Mouse (Mus musculus): ENCODE data around the gene Arhgap21. TPM values are rescaled to one million over a fixed set of nuclear protein-coding genes. Genes with fewer than 3 reads are reported as not detected.

Gene Arhgap21
- 19.0 and 20.7 TPM in 2 replicates for polyA plus RNA-seq (2012)

DNA sequence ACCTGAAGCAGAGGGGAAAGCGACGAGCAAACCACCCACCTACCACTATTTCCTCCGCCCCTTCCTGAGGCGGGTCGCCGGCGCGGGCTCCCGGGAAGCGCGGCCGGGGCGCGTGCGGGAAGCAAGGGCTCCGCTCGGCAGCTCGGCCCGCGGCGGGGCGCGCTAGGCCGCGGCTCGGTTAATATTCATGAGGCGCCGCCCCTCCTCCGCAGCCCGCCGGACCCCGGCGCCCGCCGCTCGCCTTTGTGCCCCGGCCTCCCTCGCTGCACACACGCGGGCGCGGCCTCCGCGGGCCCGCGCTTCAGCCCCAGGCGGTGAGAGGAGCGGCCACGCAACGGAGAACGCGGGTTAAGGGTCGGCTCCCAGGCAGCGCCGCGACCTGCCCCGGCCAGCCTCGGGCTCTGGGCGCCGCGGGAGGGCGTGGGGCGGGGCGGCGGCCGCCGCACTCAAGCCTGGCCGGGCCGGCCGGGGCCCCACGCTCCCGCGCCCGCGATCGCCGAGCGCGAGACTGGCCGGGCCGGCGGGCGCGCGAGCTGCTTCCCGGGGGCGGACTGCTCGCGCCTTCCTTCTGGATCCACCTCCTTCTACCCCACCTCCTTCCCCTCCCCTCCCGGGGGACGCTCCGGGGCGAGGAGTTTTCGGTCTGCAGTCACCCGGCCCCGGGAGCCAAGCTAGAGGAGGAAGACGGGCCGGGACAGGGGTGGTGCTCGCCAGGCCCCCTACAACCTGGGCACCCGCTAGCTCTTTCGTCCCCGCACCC is at the start of gene Arhgap21:
Arhgap21 (minus strand) TSS at position 441 of the 760 bp plus-strand sequence.

Other genes with a start within 250 kb of the Arhgap21 start
- 0.14 and 0.23 TPM in 2 replicates for gene Enkur, start 236.5 kb upstream of the Arhgap21 start, polyA plus RNA-seq (2012)
- gene Thnsl1, start 236.8 kb upstream of the Arhgap21 start, polyA plus RNA-seq (2012) = 0.54 and 0.56 TPM in 2 replicates